Mouse (Mus musculus): Measurements from ENCODE around the gene Prrx2.
"Not testable (repeated sequence)": the region's sequence is repeated elsewhere in the genome, so short reads cannot be mapped to it uniquely, and the experiment has no call there.

Gene Prrx2

DNA sequence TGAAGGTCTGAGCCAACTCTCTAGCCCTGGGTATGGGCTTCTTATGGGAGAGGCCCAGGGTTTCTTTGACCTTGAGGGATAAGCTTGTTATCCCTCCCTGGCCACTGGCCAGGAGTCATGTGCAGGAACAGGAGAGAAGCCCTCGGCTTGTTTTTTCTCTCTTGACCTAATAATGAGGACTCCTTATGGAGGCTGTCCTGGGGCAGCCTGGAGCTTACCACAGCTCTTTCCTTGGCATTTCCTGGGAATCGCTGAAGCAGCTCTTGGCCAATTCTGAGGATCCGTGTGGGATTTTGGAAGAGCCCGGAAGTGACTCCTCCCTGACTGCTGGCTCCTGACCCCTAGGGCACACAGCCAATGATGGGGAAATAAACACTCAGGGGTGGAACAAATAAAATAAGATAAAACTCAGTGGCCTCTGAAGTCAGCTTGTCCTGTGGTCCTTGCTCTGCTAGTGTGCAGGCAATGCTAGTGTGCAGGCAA lies 77.6 kb downstream of the Prrx2 start:
- DNase-seq (ENCODE audit: low spot score in 2 of 2), result no peak

- DNase-seq (ENCODE audit: low spot score in 2 of 2), result no peak
Observed at GRCm38 (mm10) chr2:30913022-30913421, 78.2 kb downstream of the Prrx2 start.

- no peak for DNase-seq (ENCODE audit: low spot score in 2 of 2)
Observed at GRCm38 (mm10) chr2:30914836-30915235, 80.1 kb downstream of the Prrx2 start.

GRCm38 (mm10) chr2:30915376-30915775 lies 80.6 kb downstream of the Prrx2 start:
- DNase-seq (ENCODE audit: low spot score in 2 of 2), result no peak

GRCm38 (mm10) chr2:30915933-30916332 lies 81.2 kb downstream of the Prrx2 start:
- not testable (repeated sequence) for DNase-seq (ENCODE audit: low spot score in 2 of 2)

DNA sequence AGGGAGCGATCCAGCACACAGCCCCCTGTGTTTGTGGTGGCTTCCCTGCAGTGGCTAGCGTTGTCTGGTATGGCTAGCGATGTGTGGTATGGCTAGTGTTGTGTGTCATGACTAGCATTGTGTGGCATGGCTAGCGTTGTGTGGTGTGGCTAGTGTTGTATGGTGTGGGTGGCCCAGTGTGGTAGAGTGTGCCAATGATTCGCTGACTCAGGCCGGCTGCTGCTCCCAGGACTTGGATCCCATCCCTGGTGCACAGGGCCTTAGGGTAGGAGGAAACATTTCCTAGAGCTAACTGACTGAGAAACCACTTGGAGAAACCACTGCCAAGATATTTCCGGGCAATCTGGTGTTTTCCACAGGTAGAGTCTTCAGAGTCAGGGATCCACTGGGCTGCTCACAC lies 82.9 kb downstream of the Prrx2 start:
- DNase-seq (ENCODE audit: low spot score in 2 of 2), result no peak

DNA sequence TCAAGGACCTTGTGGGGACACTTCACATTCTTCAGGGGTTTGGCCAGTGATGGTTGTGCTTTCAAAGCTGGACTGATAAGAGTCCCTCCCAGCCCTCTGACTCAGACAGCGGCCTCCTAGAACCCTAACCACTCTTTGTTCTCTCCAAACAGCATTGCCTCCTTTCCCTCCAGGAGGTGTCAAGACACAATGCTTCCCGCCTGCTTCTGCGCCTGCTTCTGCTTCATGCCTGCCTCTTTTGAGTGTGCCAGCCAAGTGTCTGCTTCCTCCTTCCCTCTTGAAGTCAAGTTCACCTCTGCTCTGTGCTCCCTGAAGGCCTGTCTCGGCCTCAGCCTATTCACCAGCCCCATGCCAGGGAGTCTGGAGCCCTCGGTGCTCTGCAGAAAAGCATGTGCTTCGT lies 83.4 kb downstream of the Prrx2 start:
- no peak for DNase-seq (ENCODE audit: low spot score in 2 of 2)

- no peak for DNase-seq (ENCODE audit: low spot score in 2 of 2)
Observed at GRCm38 (mm10) chr2:30918780-30919329, 84.1 kb downstream of the Prrx2 start.

GRCm38 (mm10) chr2:30920216-30920615 lies 85.4 kb downstream of the Prrx2 start:
- peak in 1 of 2 experiments; percentile 23 for DNase-seq (ENCODE audit: low spot score in 2 of 2)

- no peak for DNase-seq (ENCODE audit: low spot score in 2 of 2)
Observed at GRCm38 (mm10) chr2:30923099-30923498, 88.3 kb downstream of the Prrx2 start.

DNA sequence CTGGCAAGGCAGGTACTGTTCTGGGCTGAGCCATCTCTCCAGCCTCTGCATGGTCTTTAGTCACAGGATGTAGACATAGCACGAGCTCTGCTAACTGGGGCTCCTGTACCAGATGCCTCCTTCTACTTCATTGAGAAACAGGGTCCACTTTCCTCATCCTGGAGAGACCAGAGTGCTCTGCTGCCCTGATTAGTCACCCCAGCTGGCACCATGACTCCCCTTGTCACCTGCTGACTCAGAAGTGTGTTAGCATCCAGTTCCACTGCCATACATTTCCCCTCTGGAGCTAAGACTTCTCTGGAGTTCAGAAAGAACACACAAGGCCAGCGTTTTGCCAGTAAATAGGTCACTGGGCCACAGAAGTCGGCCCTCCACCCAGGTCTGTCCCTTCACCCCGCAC lies 90.4 kb downstream of the Prrx2 start:
- no peak for DNase-seq (ENCODE audit: low spot score in 2 of 2)

DNA sequence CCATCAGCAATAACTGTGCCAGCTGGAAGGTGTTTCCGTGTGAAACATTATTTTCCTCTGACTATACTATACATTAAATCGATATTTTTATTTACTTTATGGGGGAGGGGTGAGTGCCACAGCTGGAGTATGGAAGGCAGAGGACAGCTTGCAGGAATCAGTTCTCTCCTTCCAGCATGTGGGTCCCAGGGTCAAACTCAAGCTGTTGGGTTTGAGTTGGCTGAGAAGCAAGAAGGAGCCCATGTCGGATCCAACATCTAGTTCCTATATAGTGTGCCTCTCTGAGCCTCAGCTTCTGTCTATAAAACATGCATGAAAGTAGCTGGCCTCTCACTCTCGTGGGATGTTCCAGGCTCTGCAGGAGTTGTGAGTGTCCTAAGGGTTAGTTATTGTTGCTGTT lies 91.6 kb downstream of the Prrx2 start:
- DNase-seq (ENCODE audit: low spot score in 2 of 2), result no peak

DNA sequence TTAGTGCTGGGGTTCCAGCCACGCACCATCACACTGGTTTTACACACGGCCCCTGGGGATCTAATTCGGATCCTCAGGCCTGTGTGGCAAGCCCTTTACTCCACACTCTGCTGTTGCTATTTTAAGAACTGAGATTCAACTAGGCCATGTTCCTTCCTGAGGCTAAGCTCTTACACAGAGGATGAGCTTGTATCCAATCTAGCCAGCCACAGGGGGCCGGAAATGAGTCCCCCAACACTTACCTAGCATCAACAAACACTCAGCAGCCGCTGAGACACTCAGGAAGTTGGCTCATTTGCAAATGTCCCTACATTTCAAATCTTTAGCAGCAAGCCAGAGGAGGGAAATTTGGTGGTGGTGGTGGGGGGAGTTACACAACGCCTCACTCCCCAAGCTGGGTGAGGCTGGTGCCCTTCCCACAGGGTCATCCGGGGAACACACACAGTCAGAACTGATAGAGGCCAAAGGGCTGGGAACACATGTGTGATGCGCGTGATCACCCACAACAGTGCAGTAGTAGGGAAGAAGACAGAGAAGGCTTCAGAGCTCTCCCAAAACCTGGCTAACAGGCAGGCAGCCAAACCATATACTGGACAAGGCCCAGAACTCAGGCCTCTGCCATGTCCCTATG lies 92.5 kb downstream of the Prrx2 start:
- no peak for DNase-seq (ENCODE audit: low spot score in 2 of 2)

- peak; percentile 50 to 58 for DNase-seq (ENCODE audit: low spot score in 2 of 2)
Observed at GRCm38 (mm10) chr2:30927844-30928628, 93.3 kb downstream of the Prrx2 start.

DNA sequence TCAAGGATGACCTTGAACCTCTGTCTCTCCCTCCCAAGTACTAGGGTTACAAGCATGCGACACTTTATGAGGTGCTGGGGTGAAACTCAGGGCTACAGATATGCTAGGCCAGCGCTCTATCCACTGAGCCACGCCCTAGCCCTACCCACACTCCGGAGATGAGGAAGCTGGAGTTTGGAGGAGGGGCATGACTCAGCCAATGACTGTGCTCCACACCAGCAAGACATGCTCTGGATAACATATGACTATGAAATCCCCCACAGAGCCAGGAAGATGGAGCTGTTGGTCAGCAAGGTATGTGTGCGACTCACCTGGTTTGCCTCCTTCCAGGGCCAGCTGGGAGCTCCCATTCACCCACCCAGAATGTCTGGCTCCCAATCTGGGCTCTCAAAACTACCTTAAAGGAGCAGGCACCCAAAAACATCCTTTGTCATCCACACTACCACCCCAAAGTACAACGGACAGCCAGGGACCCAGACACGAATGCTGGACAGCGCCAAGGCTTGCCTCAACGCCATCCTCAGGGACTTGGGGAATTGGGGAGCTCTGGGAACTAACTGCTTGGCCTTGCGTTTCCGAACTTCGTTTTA lies 94.2 kb downstream of the Prrx2 start:
- no peak for DNase-seq (ENCODE audit: low spot score in 2 of 2)

GRCm38 (mm10) chr2:30929483-30930045 lies 94.8 kb downstream of the Prrx2 start, which contains the start of gene Ptges:
Gene Ptges (minus strand): TSS chr2:30929863.
- peak; percentile 70 to 71 for DNase-seq (ENCODE audit: low spot score in 2 of 2)

DNA sequence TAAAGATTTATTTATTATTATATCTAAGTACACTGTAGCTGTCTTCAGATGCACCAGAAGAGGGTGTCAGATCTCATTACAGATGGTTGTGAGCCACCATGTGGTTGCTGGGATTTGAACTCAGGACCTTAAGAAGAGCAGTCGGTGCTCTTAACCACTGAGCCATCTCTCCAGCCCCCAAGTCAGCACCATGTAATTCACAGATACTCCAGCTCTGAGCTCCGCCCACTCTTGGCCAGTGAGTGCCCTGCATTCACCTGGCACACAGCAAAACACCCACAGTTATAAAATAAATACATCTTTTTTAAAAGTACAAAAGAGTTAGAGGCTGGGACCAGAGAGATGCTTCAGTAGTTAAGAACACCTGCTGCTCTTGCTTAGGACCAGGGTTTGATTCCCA lies 96.1 kb downstream of the Prrx2 start:
- DNase-seq (ENCODE audit: low spot score in 2 of 2), result not testable (repeated sequence)
